Mouse (Mus musculus): ENCODE results near the gene Mamstr. TPM values are rescaled to one million over a fixed set of nuclear protein-coding genes. Genes with fewer than 3 reads are reported as not detected.
A peak's percentile ranks its signal among the peaks of the same experiment; 100 is the strongest.

Mamstr gene
- 2.8 and 3.7 TPM in 2 replicates for polyA plus RNA-seq (2015; fragmentation: Nextera tagmentation; extraction: Ambion mirVana)

- Histone ChIP-seq H3K27me3 (replicated peaks; ENCODE audit: control insufficient read depth, insufficient read depth, low read length) (peaks cover 38% of the 10 kb centered on the region; the same call in 1 of the 2 replicates), H3K9me3 (ENCODE audit: control insufficient read depth) (no peaks in the 10 kb centered on the region), H3K4me1 (replicated peaks; ENCODE audit: control insufficient read depth, insufficient read depth, low read length) (no peaks in the 10 kb centered on the region), H3K4me3 (ENCODE audit: low read depth, low read length) (no peak within 1 kb of the TSS), H3K27ac (ENCODE audit: low read depth, low read length) (no peak within 1 kb of the TSS), H3K36me3 (ENCODE audit: control insufficient read depth, insufficient read depth) (0 out of 2 replicates have a peak, but pooled peaks cover 2% of the 10 kb centered on the region), H3K4me2 (replicated peaks; ENCODE audit: low read depth) (no peak within 1 kb of the TSS), H3K9ac (ENCODE audit: low read depth, low read length) (no peak within 1 kb of the TSS)
- no peak for ATAC-seq
- 46% methylated on average over 19 of the region's 19 CpGs for WGBS
- TF ChIP-seq CTCF (IDR thresholded peaks at IDR 0.05; ENCODE audit: low read depth) = no peak
These were observed at the start of gene Mamstr for GRCm38 (mm10) chr7:45639561-45640027. Gene Mamstr (plus strand): TSS chr7:45639977.

- ATAC-seq = no peak
- Histone ChIP-seq H3K4me2 (replicated peaks; ENCODE audit: low read depth) (no peak overlapping the region), H3K9ac (ENCODE audit: low read depth, low read length) (no peak overlapping the region), H3K4me1 (replicated peaks; ENCODE audit: control insufficient read depth, insufficient read depth, low read length) (no peaks in the 10 kb centered on the region), H3K36me3 (ENCODE audit: control insufficient read depth, insufficient read depth) (peaks cover 6% of the 10 kb centered on the region; the same call in 1 of the 2 replicates), H3K9me3 (ENCODE audit: control insufficient read depth) (no peaks in the 10 kb centered on the region), H3K27ac (ENCODE audit: low read depth, low read length) (no peak overlapping the region), H3K27me3 (replicated peaks; ENCODE audit: control insufficient read depth, insufficient read depth, low read length) (peaks cover 4% of the 10 kb centered on the region; the same call in 1 of the 2 replicates), H3K4me3 (ENCODE audit: low read depth, low read length) (no peak overlapping the region)
- 56% methylated on average over 3 of the region's 3 CpGs for WGBS
- TF ChIP-seq CTCF (IDR thresholded peaks at IDR 0.05; ENCODE audit: low read depth) = peak; percentile 53
These were observed 48.9 kb upstream of the Mamstr start for GRCm38 (mm10) chr7:45590874-45591273.

- peaks cover 6% of the 10 kb centered on the region; the same call in 1 of the 2 replicates for H3K36me3 ChIP-seq (ENCODE audit: control insufficient read depth, insufficient read depth)
- no peak overlapping the region for H3K9ac ChIP-seq (ENCODE audit: low read depth, low read length)
- 64% methylated on average over 7 of the region's 7 CpGs for WGBS
These were observed 47.9 kb upstream of the Mamstr start for GRCm38 (mm10) chr7:45591880-45592279.

GRCm38 (mm10) chr7:45593118-45593815 lies 46.5 kb upstream of the Mamstr start:
- no peak overlapping the region for H3K4me3 ChIP-seq (ENCODE audit: low read depth, low read length)
- peak; percentile 95 for TF ChIP-seq CTCF (IDR thresholded peaks at IDR 0.05; ENCODE audit: low read depth)
- no peaks in the 10 kb centered on the region for H3K4me1 ChIP-seq (replicated peaks; ENCODE audit: control insufficient read depth, insufficient read depth, low read length)
- H3K27ac ChIP-seq (ENCODE audit: low read depth, low read length) = no peak overlapping the region
- ATAC-seq = no peak
- H3K4me2 ChIP-seq (replicated peaks; ENCODE audit: low read depth) = no peak overlapping the region
- H3K27me3 ChIP-seq (replicated peaks; ENCODE audit: control insufficient read depth, insufficient read depth, low read length) = peaks cover 25% of the 10 kb centered on the region
- WGBS = 22% methylated on average over 10 of the region's 10 CpGs
- H3K36me3 ChIP-seq (ENCODE audit: control insufficient read depth, insufficient read depth) = no peaks in the 10 kb centered on the region
- no peaks in the 10 kb centered on the region for H3K9me3 ChIP-seq (ENCODE audit: control insufficient read depth)
- no peak overlapping the region for H3K9ac ChIP-seq (ENCODE audit: low read depth, low read length)

More at GRCm38 (mm10) chr7:45591880-45592279, 47.9 kb upstream of the Mamstr start:
- H3K4me2 ChIP-seq (replicated peaks; ENCODE audit: low read depth) = no peak overlapping the region
- no peaks in the 10 kb centered on the region for H3K4me1 ChIP-seq (replicated peaks; ENCODE audit: control insufficient read depth, insufficient read depth, low read length)
- H3K9me3 ChIP-seq (ENCODE audit: control insufficient read depth) = no peaks in the 10 kb centered on the region
- H3K4me3 ChIP-seq (ENCODE audit: low read depth, low read length) = no peak overlapping the region
- peaks cover 13% of the 10 kb centered on the region for H3K27me3 ChIP-seq (replicated peaks; ENCODE audit: control insufficient read depth, insufficient read depth, low read length)
- no peak overlapping the region for H3K27ac ChIP-seq (ENCODE audit: low read depth, low read length)
- no peak for TF ChIP-seq CTCF (IDR thresholded peaks at IDR 0.05; ENCODE audit: low read depth)
- no peak for ATAC-seq

- Histone ChIP-seq H3K27ac (ENCODE audit: low read depth, low read length) (no peak overlapping the region), H3K4me1 (replicated peaks; ENCODE audit: control insufficient read depth, insufficient read depth, low read length) (no peaks in the 10 kb centered on the region), H3K4me2 (replicated peaks; ENCODE audit: low read depth) (no peak overlapping the region), H3K27me3 (replicated peaks; ENCODE audit: control insufficient read depth, insufficient read depth, low read length) (peaks cover 43% of the 10 kb centered on the region), H3K36me3 (ENCODE audit: control insufficient read depth, insufficient read depth) (no peaks in the 10 kb centered on the region), H3K4me3 (ENCODE audit: low read depth, low read length) (no peak overlapping the region), H3K9me3 (ENCODE audit: control insufficient read depth) (no peaks in the 10 kb centered on the region), H3K9ac (ENCODE audit: low read depth, low read length) (no peak overlapping the region)
- TF ChIP-seq CTCF (IDR thresholded peaks at IDR 0.05; ENCODE audit: low read depth) = no peak
- WGBS = 81% methylated on average over 4 of the region's 4 CpGs
- ATAC-seq = no peak
These were observed 44.6 kb upstream of the Mamstr start for GRCm38 (mm10) chr7:45595176-45595575.

GRCm38 (mm10) chr7:45596107-45596506 lies 43.7 kb upstream of the Mamstr start:
- no peak overlapping the region for H3K4me2 ChIP-seq (replicated peaks; ENCODE audit: low read depth)
- no peak overlapping the region for H3K9ac ChIP-seq (ENCODE audit: low read depth, low read length)
- ATAC-seq = no peak
- no peak for TF ChIP-seq CTCF (IDR thresholded peaks at IDR 0.05; ENCODE audit: low read depth)
- H3K36me3 ChIP-seq (ENCODE audit: control insufficient read depth, insufficient read depth) = no peaks in the 10 kb centered on the region
- peaks cover 51% of the 10 kb centered on the region for H3K27me3 ChIP-seq (replicated peaks; ENCODE audit: control insufficient read depth, insufficient read depth, low read length)
- H3K4me3 ChIP-seq (ENCODE audit: low read depth, low read length) = no peak overlapping the region
- H3K27ac ChIP-seq (ENCODE audit: low read depth, low read length) = no peak overlapping the region
- no peaks in the 10 kb centered on the region for H3K4me1 ChIP-seq (replicated peaks; ENCODE audit: control insufficient read depth, insufficient read depth, low read length)
- WGBS = 87% methylated on average over 1 of the region's 1 CpGs
- no peaks in the 10 kb centered on the region for H3K9me3 ChIP-seq (ENCODE audit: control insufficient read depth)

All from intestine, postnatal 0 days (tissue).